Mouse (Mus musculus): ENCODE data around the gene Wnt7b.

DNA sequence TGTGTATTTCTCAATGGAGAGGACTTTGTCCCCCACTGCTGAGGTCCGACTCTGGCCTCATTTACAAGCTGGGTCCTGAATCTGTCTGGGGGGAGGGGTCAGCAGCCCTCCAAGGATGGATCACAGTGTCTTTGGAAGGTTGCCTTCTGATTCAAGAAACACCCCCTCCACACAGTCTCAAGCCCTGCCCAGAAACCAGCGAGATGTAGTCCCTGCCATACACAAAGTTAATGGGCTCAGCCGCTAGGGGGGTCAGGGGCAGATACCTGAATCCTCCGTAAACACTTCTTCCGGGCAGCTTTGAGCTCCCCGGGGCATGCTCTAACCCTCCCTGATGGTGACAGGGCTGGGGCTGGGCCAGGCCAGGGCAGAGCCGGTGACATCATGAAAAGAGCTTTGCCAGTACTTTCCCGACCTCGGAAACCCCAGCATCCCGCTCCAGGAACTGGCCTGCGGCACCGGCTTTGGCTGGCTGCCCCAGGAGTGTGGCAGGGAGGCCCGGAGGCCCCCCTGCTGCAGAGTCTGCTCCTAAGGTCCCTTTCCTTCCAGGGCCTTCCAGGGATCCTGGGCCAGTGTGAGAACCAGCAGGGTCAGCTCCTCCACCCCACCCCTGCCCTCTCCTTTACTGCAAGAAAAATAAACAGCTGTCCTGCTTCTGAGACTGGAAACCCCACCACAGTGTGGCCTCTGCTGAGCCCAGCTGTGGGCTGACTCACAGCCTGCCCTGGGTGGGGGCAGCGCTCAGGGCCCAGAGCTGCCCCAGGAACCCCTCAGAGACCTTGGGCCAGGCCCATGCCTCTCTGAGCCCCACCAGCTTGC is 58.9 kb downstream of the Wnt7b start:
- no peak for TF ChIP-seq POLR2A (IDR thresholded peaks at IDR 0.05; ENCODE audit: borderline replicate concordance, control insufficient read depth, low read depth, low read length)
- TF ChIP-seq CTCF (IDR thresholded peaks at IDR 0.05; ENCODE audit: control insufficient read depth, insufficient read depth, low read length): no peak
